Mouse (Mus musculus): ENCODE results near the gene Olfr967. TPM values are rescaled to one million over a fixed set of nuclear protein-coding genes. Genes with fewer than 3 reads are reported as not detected.
"Not testable (repeated sequence)": the region's sequence is repeated elsewhere in the genome, so short reads cannot be mapped to it uniquely, and the experiment has no call there.

The Olfr967 gene
- not detected in 2 replicates for total RNA-seq (2017)

GRCm38 (mm10) chr9:39745949-39746348, at the start of gene Olfr967:
Gene Olfr967 (plus strand): TSS chr9:39746249.
- ATAC-seq (replicated peaks; ENCODE audit: low read depth, poor library complexity, severe bottlenecking), result no peak

GRCm38 (mm10) chr9:39701123-39701522, 44.9 kb upstream of the Olfr967 start:
- ATAC-seq (replicated peaks; ENCODE audit: low read depth, poor library complexity, severe bottlenecking), result not testable (repeated sequence)

DNA sequence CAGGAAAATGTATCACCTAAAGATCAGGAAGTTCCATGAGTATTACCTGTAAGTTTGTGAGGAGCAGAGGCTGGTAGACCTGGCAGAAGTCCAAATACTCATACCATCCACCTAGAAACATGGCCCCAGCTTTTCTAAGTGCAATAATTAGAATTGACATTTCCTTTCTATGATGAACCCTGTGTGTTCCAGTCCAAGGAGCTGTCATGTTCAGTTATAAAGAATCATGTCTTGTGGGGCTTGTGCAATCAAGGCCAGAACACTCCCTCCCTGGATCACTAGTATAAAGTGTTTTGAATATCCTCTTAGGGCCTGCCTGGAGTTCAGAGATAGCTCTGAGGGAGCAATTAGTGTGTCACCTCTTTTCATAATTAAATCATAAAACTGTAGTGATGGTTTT, 39.0 kb upstream of the Olfr967 start, which contains the start of gene Olfr149:
Gene Olfr149, minus strand, starts transcription at position 101 of the 400 bp plus-strand sequence.
- ATAC-seq (replicated peaks; ENCODE audit: low read depth, poor library complexity, severe bottlenecking), result no peak

DNA sequence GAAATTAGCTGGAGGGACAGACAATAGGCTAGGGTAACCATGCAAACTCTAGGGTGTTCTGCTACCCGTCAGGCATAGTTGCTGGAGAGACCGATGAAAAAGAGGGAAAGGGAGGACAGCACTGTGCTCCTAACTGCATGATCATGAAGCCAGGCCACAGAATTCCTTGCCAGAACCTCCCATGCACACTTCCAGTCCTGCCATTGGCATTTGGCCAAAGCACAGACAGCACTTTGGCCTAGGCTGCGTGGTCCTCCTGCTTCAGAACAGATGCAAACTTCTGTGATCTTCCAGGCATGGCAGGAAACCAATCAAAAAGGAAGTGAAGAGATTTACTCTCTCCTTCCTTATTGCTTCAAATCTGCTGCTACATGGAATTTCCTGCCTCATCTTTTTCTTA, 37.1 kb upstream of the Olfr967 start:
- ATAC-seq (replicated peaks; ENCODE audit: low read depth, poor library complexity, severe bottlenecking), result no peak

- ATAC-seq (replicated peaks; ENCODE audit: low read depth, poor library complexity, severe bottlenecking), result no peak
These were observed 35.0 kb upstream of the Olfr967 start, which contains the start of gene Olfr965 for GRCm38 (mm10) chr9:39711053-39711452. Gene Olfr965 (plus strand): TSS chr9:39711353.

GRCm38 (mm10) chr9:39730678-39731077, 15.4 kb upstream of the Olfr967 start, which contains the start of gene Olfr150:
Gene Olfr150 (plus strand): TSS chr9:39730978.
- no peak for ATAC-seq (replicated peaks; ENCODE audit: low read depth, poor library complexity, severe bottlenecking)

DNA sequence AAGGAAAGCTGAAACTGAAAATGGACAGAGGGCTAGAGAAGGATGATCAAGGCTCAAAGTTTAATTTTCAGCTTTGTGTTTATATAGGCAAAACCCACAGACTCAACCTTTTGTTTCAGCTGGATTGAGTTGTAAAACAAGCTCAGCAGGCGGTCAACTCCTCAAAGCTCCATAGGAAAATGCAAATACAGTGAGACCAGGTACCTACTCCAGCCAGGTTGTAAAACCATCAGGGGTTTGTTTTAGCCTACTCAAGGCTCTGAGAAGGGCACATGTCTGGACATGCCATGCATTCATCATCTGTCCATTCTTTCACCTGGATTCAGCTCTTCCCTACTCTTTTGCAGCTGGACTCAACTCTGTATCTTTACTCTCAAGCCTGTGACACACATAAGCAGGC, 5.3 kb upstream of the Olfr967 start:
- ATAC-seq (replicated peaks; ENCODE audit: low read depth, poor library complexity, severe bottlenecking), result no peak

GRCm38 (mm10) chr9:39746428-39746827, 379 bp downstream of the Olfr967 start:
- ATAC-seq (replicated peaks; ENCODE audit: low read depth, poor library complexity, severe bottlenecking), result no peak

DNA sequence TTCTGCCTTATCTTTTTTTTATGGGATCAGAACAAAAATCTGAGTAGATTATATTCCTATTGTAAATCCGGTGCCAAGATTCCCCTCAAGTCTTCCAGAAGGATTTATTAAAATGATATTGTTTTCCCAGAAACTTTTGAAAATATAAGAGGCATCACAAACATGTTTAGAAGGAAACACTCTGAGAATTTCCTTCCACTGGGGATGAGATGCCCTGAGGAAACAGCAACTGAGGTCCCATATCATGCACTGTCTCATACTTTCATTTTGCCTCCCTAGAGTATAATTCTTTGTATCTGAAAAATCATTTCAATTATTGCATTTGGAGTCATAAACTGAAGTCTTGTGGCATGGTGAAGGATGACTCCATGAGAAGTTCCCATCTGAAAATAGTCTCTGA, 37.1 kb downstream of the Olfr967 start, which contains the start of gene Olfr968:
Gene Olfr968, minus strand, starts transcription at position 101 of the 400 bp plus-strand sequence.
- ATAC-seq (replicated peaks; ENCODE audit: low read depth, poor library complexity, severe bottlenecking), result no peak

- no peak for ATAC-seq (replicated peaks; ENCODE audit: low read depth, poor library complexity, severe bottlenecking)
These were observed 44.5 kb downstream of the Olfr967 start, which contains the start of gene Olfr969 for GRCm38 (mm10) chr9:39790558-39790957. Gene Olfr969 (plus strand): TSS chr9:39790945.

Other genes starting within 250 kb of the Olfr967 start
- gene Olfr957, start 230.4 kb upstream of the Olfr967 start, total RNA-seq (2017), result not detected in 2 replicates
- gene Olfr958, start 192.2 kb upstream of the Olfr967 start, total RNA-seq (2017), result not detected in 2 replicates
- gene Olfr959, start 170.7 kb upstream of the Olfr967 start, total RNA-seq (2017), result not detected in 2 replicates
- gene AW551984, start 141.8 kb upstream of the Olfr967 start, total RNA-seq (2017), result not detected in 2 replicates
- gene Olfr148, start 135.6 kb upstream of the Olfr967 start, total RNA-seq (2017), result not detected in 2 replicates
- gene Olfr960, start 124.9 kb upstream of the Olfr967 start, total RNA-seq (2017), result not detected in 2 replicates
- gene Olfr961, start 101.2 kb upstream of the Olfr967 start, total RNA-seq (2017), result not detected in 2 replicates
- not detected in 2 replicates for gene Olfr963, start 79.0 kb upstream of the Olfr967 start, total RNA-seq (2017)
- not detected in 2 replicates for gene Olfr149, start 39.1 kb upstream of the Olfr967 start, total RNA-seq (2017)
- gene Olfr965, start 34.9 kb upstream of the Olfr967 start, total RNA-seq (2017), result not detected in 2 replicates
- gene Olfr150, start 15.3 kb upstream of the Olfr967 start, total RNA-seq (2017), result not detected in 2 replicates
- not detected in 2 replicates for gene Olfr968, start 37.0 kb downstream of the Olfr967 start, total RNA-seq (2017)
- not detected in 2 replicates for gene Olfr969, start 44.7 kb downstream of the Olfr967 start, total RNA-seq (2017)
- not detected in 2 replicates for gene Olfr970, start 62.6 kb downstream of the Olfr967 start, total RNA-seq (2017)
- not detected in 2 replicates for gene Olfr971, start 90.6 kb downstream of the Olfr967 start, total RNA-seq (2017)
- gene Olfr972, start 120.2 kb downstream of the Olfr967 start, total RNA-seq (2017), result not detected in 2 replicates
- not detected in 2 replicates for gene Olfr229, start 161.1 kb downstream of the Olfr967 start, total RNA-seq (2017)
- gene Olfr974, start 191.3 kb downstream of the Olfr967 start, total RNA-seq (2017), result not detected in 2 replicates
- not detected in 2 replicates for gene Olfr975, start 205.8 kb downstream of the Olfr967 start, total RNA-seq (2017)
- gene Olfr976, start 214.9 kb downstream of the Olfr967 start, total RNA-seq (2017), result not detected in 2 replicates
- not detected in 2 replicates for gene Olfr978, start 245.9 kb downstream of the Olfr967 start, total RNA-seq (2017)